Mouse (Mus musculus) midbrain, embryonic 10.5 days (tissue): ENCODE measurements around the gene Mpv17l2. TPM values are rescaled to one million over a fixed set of nuclear protein-coding genes. Genes with fewer than 3 reads are reported as not detected.

Experiments used
- DNase-seq: peaks from one replicate; pipeline ENCODE4 v3.0.0-alpha.2; 2017; ENCODE audit warnings: low spot score
- H3K27ac ChIP-seq: fragments of 300-500 bp; sonication (generic); replicated peaks from 2 replicates; pipeline ENCODE4 v1.5.1; 2016; ENCODE audit warnings: mild to moderate bottlenecking
- H3K27me3 ChIP-seq: fragments of 300-500 bp; sonication (generic); 2 replicates; pipeline ENCODE4 v1.6.1; 2016; ENCODE audit warnings: low read depth, mild to moderate bottlenecking; ENCODE audit not compliant: poor library complexity, severe bottlenecking
- H3K36me3 ChIP-seq: fragments of 300-500 bp; sonication (generic); 2 replicates; pipeline ENCODE4 v1.6.1; 2016; ENCODE audit warnings: mild to moderate bottlenecking, moderate library complexity
- H3K4me1 ChIP-seq: fragments of 300-500 bp; sonication (generic); 2 replicates; pipeline ENCODE4 v1.6.1; 2016
- H3K4me3 ChIP-seq: fragments of 300-500 bp; sonication (generic); 2 replicates; pipeline ENCODE4 v1.5.1; 2016; ENCODE audit warnings: mild to moderate bottlenecking, moderate library complexity
- H3K9me3 ChIP-seq: fragments of 300-500 bp; sonication (generic); replicated peaks from 2 replicates; pipeline ENCODE4 v1.6.1; 2016; ENCODE audit warnings: mild to moderate bottlenecking
- WGBS: fragments of 180-500 bp; shearing (Covaris S2); methylation state at CpG from one replicate; pipeline ENCODE4 v1.1.7; 2016; 5-methylcytosine and 5-hydroxymethylcytosine counted together
- polyA plus RNA-seq: library from polyadenylated mRNA; unstranded; fragments of >200 nt; fragmentation: Nextera tagmentation; extraction: Ambion mirVana; gene quantifications from 2 replicates; pipeline ENCODE4 v1.2.1, GENCODE M21; 2016

The Mpv17l2 gene
- polyA plus RNA-seq, 1 experiment from 2014 or later = 31.7 TPM

DNA sequence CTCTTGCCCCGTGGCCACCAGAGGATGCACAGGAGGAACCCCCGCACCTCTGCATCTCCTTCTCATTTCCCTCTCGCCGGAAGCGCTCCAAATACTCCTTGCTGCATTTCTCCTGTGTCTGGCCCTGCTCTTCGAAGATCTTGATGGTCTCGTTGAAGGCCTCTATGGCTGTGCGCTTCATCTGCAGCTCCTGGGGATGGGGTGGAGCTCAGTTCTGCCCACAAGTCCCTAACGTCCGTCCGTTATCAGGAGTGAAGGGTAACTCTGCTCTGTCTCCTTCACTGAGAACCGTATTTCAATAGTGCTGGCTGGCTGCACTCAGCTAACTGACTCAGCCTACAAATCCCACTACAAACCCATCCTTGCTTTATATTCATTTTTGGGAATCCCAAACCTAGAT, 9.1 kb upstream of the Mpv17l2 start:
- no peak overlapping the region for H3K27ac ChIP-seq
- peaks cover 73% of the 10 kb centered on the region for H3K36me3 ChIP-seq

DNA sequence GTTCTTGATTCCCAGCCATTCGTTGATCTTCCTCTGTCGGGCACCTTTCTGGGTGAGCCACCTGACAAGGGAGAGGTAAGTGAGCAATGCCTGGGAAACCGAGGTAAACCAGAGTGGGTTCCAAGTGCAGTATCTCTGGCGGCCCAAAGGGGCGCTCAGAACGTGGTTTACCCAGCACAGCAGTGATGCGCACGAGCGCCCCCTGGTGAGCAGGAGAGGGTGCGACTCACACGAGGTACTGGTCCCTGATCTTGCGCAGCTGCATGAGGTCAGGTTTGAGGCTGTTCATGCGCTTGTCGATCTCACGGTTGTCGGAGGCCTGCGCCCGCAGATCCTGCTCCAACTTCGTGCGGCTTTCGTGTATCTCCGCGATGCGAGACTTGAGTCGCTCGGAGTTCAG, 8.6 kb upstream of the Mpv17l2 start:
- WGBS = 10% methylated on average over 26 of the region's 26 CpGs
- peaks cover 68% of the 10 kb centered on the region for H3K36me3 ChIP-seq
- no peak overlapping the region for H3K4me3 ChIP-seq
- peaks cover 52% of the 10 kb centered on the region for H3K27me3 ChIP-seq
- H3K4me1 ChIP-seq = peaks cover 44% of the 10 kb centered on the region
- DNase-seq = peak; percentile 94
- H3K9me3 ChIP-seq = no peaks in the 10 kb centered on the region
- H3K27ac ChIP-seq = no peak overlapping the region

More for the DNA sequence above, 9.1 kb upstream of the Mpv17l2 start:
- Histone ChIP-seq H3K4me3 (no peak overlapping the region), H3K27me3 (peaks cover 48% of the 10 kb centered on the region), H3K9me3 (no peaks in the 10 kb centered on the region), H3K4me1 (peaks cover 49% of the 10 kb centered on the region)
- DNase-seq = no peak
- WGBS = 73% methylated on average over 12 of the region's 12 CpGs

DNA sequence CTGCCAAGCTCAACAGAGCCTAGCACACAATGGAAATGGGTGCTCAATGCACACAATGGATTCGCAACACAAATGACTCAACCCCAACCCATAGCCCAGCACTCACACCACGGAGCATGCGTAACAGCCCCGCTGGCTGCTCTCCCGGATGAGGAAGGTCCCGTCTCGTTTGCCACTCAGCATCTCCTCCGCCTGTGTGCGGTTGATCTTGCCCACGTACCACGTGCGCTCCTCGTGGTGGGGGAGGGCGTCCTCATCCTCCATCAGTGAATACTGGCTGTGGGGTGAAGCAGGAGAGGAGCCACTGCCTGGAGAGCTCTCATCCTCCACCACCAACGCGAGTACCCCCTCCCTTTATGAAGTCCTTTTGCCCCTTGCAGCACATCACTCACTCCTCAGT, 8.2 kb upstream of the Mpv17l2 start:
- H3K27me3 ChIP-seq = peaks cover 52% of the 10 kb centered on the region
- H3K4me3 ChIP-seq = no peak overlapping the region
- H3K36me3 ChIP-seq = peaks cover 64% of the 10 kb centered on the region
- H3K27ac ChIP-seq = no peak overlapping the region
- H3K4me1 ChIP-seq = peaks cover 40% of the 10 kb centered on the region
- DNase-seq = no peak
- WGBS = 84% methylated on average over 16 of the region's 16 CpGs
- no peaks in the 10 kb centered on the region for H3K9me3 ChIP-seq

DNA sequence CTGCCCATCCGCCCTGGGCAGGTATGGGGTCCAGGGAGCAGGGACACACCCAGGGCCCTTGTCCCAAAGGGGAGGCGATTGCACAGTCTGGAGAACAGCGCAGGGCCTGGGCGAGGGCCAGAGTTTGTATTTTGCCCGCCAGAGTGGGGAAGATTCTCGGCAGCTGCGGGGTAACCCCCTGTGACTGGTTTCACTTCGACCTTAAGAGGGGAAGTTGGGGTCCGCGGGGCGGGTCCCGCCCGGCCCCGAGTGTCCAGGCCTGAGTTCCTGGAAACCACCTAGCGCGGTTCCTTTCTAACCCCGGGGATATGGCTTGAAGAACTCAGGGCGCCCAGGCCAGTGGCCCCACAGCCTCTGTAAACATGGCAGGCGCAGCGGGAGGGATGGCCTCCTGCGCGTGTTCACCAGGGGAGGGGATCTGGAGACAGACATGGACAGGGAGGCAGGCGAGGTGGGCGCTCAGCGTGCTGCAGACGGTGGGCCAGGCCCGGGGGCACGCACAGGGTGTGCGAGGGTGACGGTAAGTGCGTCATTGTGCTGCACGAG, 7.6 kb upstream of the Mpv17l2 start:
- no peak overlapping the region for H3K4me3 ChIP-seq
- no peak for DNase-seq
- H3K9me3 ChIP-seq = no peaks in the 10 kb centered on the region
- 95% methylated on average over 32 of the region's 32 CpGs for WGBS
- no peak overlapping the region for H3K27ac ChIP-seq
- peaks cover 57% of the 10 kb centered on the region for H3K36me3 ChIP-seq
- peaks cover 52% of the 10 kb centered on the region for H3K27me3 ChIP-seq
- peaks cover 34% of the 10 kb centered on the region for H3K4me1 ChIP-seq

DNA sequence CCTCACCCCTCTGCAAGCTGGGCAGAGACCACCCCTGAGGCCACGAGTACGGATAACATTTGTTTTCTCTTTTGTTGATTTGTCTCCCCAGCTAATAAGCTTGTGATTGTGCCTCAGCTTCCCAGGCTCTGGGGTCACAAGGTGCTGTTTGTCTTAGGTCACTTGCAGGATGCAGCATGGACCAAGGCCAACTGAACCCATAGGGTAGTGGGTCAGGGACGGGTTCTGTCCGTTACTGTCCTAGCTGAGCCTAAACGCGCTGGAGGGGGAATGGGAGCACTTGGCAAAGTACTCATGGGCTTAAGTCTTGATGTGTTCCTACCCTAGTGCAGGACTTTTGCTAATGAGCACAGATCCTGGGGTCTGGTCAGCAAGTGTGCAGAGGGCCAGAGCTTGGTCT, 6.8 kb upstream of the Mpv17l2 start:
- no peak overlapping the region for H3K27ac ChIP-seq
- WGBS = 79% methylated on average over 6 of the region's 6 CpGs
- peaks cover 30% of the 10 kb centered on the region for H3K4me1 ChIP-seq
- H3K36me3 ChIP-seq = peaks cover 49% of the 10 kb centered on the region
- DNase-seq = no peak
- H3K9me3 ChIP-seq = no peaks in the 10 kb centered on the region
- H3K4me3 ChIP-seq = no peak overlapping the region
- peaks cover 52% of the 10 kb centered on the region for H3K27me3 ChIP-seq

DNA sequence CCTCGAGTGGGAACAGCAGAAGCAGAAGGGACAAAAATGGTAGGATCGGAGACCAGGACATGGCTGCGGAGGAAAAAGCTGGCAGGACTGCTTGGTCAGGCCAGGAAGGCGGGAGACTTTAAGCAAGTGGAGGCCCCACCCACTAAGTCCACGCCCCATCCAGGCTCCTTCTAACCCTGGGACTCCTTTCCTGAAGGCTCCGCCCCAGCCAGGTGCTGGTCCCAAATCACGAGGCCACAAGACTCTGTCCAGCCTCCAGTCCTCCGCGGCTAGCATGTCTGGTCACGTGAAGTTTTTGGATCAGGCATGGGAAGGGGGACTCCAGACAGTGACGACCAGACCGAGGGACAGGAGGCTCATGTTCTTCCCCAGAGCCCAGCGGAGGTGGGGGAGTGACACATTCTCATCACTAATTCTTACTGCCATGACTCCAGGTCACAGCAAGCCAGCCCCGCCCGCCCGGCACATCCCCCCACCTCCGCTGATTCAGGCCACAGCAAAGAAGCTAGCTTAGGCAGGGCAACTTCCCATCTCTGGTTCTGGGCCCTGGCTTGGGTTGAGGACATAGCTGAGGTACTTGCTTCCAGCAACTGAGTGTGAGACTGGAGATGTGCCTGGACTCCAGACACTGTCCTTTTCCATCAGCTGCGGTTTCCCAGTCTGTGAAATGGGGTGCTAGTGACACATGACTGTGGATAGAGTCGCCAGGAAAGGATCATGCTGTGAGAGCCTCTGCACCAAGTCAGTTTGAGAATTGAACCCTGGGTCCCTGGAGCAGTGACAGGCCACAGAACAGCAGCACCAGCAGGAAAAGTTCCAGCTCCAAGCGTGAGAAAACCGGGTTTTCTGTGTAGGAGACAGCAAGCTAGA, 6.1 kb upstream of the Mpv17l2 start:
- peak; percentile 59 for DNase-seq
- Histone ChIP-seq H3K27ac (peak overlapping the region; percentile 58), H3K4me3 (peak overlapping the region; percentile 55), H3K9me3 (no peaks in the 10 kb centered on the region), H3K4me1 (peaks cover 35% of the 10 kb centered on the region), H3K27me3 (peaks cover 52% of the 10 kb centered on the region), H3K36me3 (peaks cover 42% of the 10 kb centered on the region)
- 7% methylated on average over 21 of the region's 21 CpGs for WGBS

DNA sequence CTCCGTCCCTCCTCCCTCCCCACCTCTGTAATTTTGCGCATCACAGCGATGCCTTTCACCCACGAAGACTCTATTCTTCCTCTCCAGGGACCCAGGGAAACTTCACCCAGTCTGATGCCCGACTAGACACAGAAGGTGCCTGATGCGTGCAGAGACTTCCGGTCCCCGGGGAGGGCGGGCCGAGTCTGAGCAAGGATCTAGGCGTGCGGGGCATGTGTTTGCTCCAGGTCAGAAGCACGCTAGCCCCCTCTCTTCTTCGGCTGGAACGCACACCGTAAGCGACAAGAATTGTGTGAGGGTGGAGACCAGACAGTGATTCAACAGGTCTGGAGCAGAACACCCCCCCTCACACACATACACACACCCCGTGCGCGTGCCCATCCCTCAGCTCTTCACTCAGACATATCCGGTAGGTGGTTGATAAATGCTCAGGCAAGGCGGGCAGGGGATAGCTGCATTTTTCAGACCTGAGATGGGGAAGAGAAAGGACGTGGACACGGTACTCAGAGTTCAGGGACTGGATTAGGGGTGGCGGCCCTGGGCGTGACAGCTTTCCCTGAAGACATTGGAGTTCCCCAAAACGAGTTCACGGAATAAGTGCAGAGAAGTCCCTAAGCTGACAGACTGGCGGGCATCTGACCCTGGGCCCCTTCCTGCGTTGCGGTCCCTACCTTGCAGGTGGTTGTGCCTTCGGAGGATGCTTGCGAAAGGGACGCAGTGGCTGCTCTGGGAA, 5.3 kb upstream of the Mpv17l2 start:
- H3K36me3 ChIP-seq = peaks cover 34% of the 10 kb centered on the region
- H3K27me3 ChIP-seq = peaks cover 49% of the 10 kb centered on the region
- H3K27ac ChIP-seq = peak overlapping the region; percentile 58
- peak overlapping the region; percentile 55 for H3K4me3 ChIP-seq
- peak; percentile 47 for DNase-seq
- no peaks in the 10 kb centered on the region for H3K9me3 ChIP-seq
- WGBS = 2% methylated on average over 34 of the region's 34 CpGs
- H3K4me1 ChIP-seq = peaks cover 42% of the 10 kb centered on the region

DNA sequence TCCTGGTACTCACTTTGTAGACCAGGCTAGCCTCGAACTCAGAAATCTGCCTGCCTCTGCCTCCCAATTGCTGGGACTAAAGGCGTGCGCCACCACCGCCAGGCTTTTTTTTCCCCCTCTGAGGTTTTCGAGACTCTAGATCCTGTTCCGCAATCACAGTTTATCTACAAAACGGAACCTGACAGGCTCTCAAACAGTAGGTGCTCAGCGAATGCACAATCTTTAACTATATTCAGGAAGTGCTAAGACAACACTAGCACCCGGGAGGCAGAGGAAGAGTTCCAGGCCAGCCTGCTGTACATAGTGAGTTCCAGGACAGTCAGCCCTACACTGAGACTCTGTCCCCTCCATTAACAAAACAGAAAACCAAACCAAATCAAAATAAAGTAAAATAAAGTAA, 4.6 kb upstream of the Mpv17l2 start:
- peak overlapping the region; percentile 55 for H3K4me3 ChIP-seq

DNA sequence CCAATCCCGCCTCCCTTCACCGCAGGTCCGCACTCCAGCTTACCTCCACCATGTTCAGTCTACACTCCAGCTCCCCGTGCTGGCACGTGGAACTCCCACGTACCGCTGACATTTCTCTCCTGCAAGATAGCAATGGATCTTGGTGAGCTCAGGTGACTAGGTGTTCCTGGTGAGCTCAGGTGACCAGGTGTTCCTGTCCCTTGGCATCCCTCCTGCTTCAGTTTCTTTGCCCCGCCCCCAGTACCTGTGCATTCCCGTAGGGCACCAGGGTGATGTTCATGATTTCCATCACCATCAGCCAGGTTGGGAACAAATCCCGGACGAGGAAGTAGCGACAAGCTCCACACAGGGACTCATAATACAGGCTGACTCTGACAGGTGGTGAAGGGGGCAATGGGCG, 3.9 kb upstream of the Mpv17l2 start:
- H3K27ac ChIP-seq = no peak overlapping the region
- no peak overlapping the region for H3K4me3 ChIP-seq
- H3K27me3 ChIP-seq = peaks cover 40% of the 10 kb centered on the region
- no peaks in the 10 kb centered on the region for H3K9me3 ChIP-seq
- WGBS = 94% methylated on average over 13 of the region's 13 CpGs
- peaks cover 53% of the 10 kb centered on the region for H3K4me1 ChIP-seq
- H3K36me3 ChIP-seq = peaks cover 21% of the 10 kb centered on the region
- no peak for DNase-seq

More for the DNA sequence above, 4.6 kb upstream of the Mpv17l2 start:
- peaks cover 49% of the 10 kb centered on the region for H3K4me1 ChIP-seq
- H3K27me3 ChIP-seq = peaks cover 42% of the 10 kb centered on the region
- H3K9me3 ChIP-seq = no peaks in the 10 kb centered on the region
- DNase-seq = no peak
- H3K36me3 ChIP-seq = peaks cover 27% of the 10 kb centered on the region
- 78% methylated on average over 9 of the region's 9 CpGs for WGBS
- no peak overlapping the region for H3K27ac ChIP-seq

DNA sequence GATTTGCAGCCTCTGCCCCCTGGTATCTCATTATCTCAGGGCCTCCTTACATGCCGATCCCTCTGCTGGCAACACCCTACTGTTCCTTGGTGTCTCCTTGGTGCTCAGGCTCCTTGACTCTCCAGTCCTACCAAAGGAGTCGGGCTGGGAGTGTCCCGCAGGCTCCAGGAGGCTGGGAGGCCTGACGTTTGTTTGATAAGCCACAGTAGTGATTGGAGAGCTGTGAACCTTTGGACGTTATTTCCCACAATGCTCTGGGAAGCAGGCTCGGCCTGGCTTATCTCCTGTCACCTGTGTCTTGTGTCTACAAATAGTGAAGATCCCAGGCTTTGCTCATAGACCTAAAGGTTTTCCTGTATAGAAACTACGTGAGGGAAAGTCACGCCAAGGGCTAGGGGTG, 3.3 kb upstream of the Mpv17l2 start:
- no peaks in the 10 kb centered on the region for H3K9me3 ChIP-seq
- peaks cover 47% of the 10 kb centered on the region for H3K27me3 ChIP-seq
- H3K36me3 ChIP-seq = peaks cover 16% of the 10 kb centered on the region
- DNase-seq = no peak
- H3K27ac ChIP-seq = no peak overlapping the region
- peaks cover 57% of the 10 kb centered on the region for H3K4me1 ChIP-seq
- no peak overlapping the region for H3K4me3 ChIP-seq
- 84% methylated on average over 8 of the region's 8 CpGs for WGBS

DNA sequence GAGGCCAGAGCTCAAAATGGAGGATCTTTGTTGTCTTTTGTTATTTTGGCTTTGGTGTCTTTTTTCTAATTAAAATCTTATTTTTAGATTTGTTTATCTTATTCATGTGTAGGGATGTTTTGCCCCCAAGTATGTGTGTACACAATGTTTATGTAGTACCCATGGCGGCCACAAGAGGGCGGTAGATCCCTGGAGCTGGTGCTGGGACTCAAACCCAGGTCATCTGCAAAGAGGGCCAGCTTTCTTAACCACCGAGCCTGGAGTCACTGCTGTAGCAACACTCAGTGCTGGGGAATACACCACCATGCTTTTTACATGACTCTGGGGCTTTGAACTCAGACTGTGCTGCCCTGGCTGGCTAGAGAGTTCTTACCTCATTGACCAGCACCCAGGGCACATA, 2.6 kb upstream of the Mpv17l2 start:
- Histone ChIP-seq H3K36me3 (peaks cover 10% of the 10 kb centered on the region), H3K27me3 (peaks cover 48% of the 10 kb centered on the region), H3K4me3 (no peak overlapping the region), H3K9me3 (no peaks in the 10 kb centered on the region), H3K4me1 (peaks cover 63% of the 10 kb centered on the region), H3K27ac (no peak overlapping the region)
- peak; percentile 66 for DNase-seq
- WGBS = 1% methylated on average over 3 of the region's 3 CpGs

DNA sequence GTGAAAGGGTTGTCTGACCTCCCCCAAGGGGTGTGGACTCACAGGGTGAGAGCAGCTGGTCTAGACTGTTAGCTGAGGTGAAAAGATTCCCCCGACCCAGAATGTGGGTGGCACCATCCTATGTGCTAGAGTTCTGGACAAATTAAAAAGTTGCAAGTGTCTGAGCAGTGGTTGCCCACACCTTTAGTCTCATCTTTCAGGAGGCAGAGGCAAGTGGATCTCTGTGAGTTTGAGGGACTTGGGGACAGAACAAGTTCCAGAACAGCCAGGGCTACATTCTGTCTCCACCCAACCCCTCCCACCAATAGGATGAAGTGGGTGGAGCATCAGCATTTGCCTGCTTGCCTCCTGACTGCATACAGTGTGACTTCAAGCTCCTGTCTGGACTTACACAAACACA, 1.4 kb upstream of the Mpv17l2 start:
- Histone ChIP-seq H3K36me3 (peaks cover 13% of the 10 kb centered on the region), H3K4me1 (peaks cover 58% of the 10 kb centered on the region)
- no peak for DNase-seq

DNA sequence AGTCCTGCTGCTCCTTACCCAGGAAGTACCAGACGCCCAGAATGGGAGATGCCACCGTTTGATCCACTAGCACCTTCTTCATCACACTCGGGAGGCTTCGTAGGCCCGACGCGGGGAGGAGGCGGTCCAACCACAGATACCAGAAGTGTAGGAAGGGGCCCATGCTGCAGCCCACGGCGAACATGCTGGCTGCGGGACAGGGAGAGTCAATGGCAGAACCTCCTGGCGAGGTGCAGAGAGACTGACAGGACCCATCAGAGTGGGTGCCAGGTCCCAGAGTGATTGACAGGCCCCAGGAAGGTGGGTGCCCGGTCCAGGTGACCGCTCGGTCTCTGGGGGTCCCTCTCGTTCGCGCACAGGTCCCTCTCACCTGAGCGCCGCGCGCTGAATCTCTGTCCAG, 396 bp downstream of the Mpv17l2 start:
- H3K4me3 ChIP-seq = peak overlapping the region; percentile 80
- peak overlapping the region; percentile 85 for H3K27ac ChIP-seq
- no peak for DNase-seq
- H3K9me3 ChIP-seq = no peaks in the 10 kb centered on the region
- WGBS = 2% methylated on average over 22 of the region's 22 CpGs
- peaks cover 30% of the 10 kb centered on the region for H3K27me3 ChIP-seq
- peaks cover 46% of the 10 kb centered on the region for H3K4me1 ChIP-seq
- peaks cover 24% of the 10 kb centered on the region for H3K36me3 ChIP-seq

More for the DNA sequence above, 1.4 kb upstream of the Mpv17l2 start:
- Histone ChIP-seq H3K27me3 (peaks cover 36% of the 10 kb centered on the region), H3K27ac (no peak overlapping the region), H3K4me3 (no peak overlapping the region), H3K9me3 (no peaks in the 10 kb centered on the region)
- 89% methylated on average over 1 of the region's 1 CpGs for WGBS
